Mouse (Mus musculus) forebrain, embryonic 16.5 days (tissue): ENCODE measurements at regions not wholly inside any gene's neighbourhood (a gene's known extent, or its start where the extent isn't known, plus 50 kb on each side); places are given as distances from the start of the nearest gene placed in this dataset.

Experiments
- ATAC-seq: fragments of 200-750 bp; cut with Nextera tagmentation; 2 replicates; pipeline ENCODE4 v1.8.0; 2017; ENCODE audit warnings: mild to moderate bottlenecking, moderate library complexity
- H3K27ac ChIP-seq: fragments of 300-500 bp; sonication (generic); 2 replicates; pipeline ENCODE4 v1.5.1; 2014; ENCODE audit warnings: low read length, control low read depth
- H3K27me3 ChIP-seq: fragments of 300-500 bp; sonication (generic); replicated peaks from 2 replicates; pipeline ENCODE4 v1.6.1; 2014; ENCODE audit warnings: low read length; ENCODE audit not compliant: control insufficient read depth, insufficient read depth
- H3K36me3 ChIP-seq: fragments of 300-500 bp; sonication (generic); 2 replicates; pipeline ENCODE4 v1.6.1; 2014; ENCODE audit not compliant: control insufficient read depth, insufficient read depth
- H3K4me1 ChIP-seq: fragments of 300-500 bp; sonication (generic); replicated peaks from 2 replicates; pipeline ENCODE4 v1.6.1; 2014; ENCODE audit warnings: low read length; ENCODE audit not compliant: control insufficient read depth, insufficient read depth
- H3K4me2 ChIP-seq: fragments of 300-500 bp; sonication (generic); 2 replicates; pipeline ENCODE4 v1.6.1; 2014; ENCODE audit warnings: mild to moderate bottlenecking, low read length, control low read depth
- H3K4me3 ChIP-seq: fragments of 300-500 bp; sonication (generic); replicated peaks from 2 replicates; pipeline ENCODE4 v1.5.1; 2014; ENCODE audit warnings: mild to moderate bottlenecking, low read length, control low read depth
- H3K9ac ChIP-seq: fragments of 300-500 bp; sonication (generic); replicated peaks from 2 replicates; pipeline ENCODE4 v1.6.1; 2014; ENCODE audit warnings: low read depth, low read length, control low read depth
- H3K9me3 ChIP-seq: fragments of 300-500 bp; sonication (generic); 2 replicates; pipeline ENCODE4 v1.6.1; 2016; ENCODE audit warnings: low read length; ENCODE audit not compliant: control insufficient read depth
- WGBS: fragments of 180-500 bp; shearing (Covaris S2); extraction: QIAGEN DNeasy Blood & Tissue Kit; methylation state at CpG from one replicate; pipeline ENCODE4 v1.1.7; 2014; 5-methylcytosine and 5-hydroxymethylcytosine counted together

- ATAC-seq: 0 out of 2 replicates have a peak, but pooled peaks have one; percentile 38
- Histone ChIP-seq H3K9ac (no peak overlapping the region), H3K4me1 (no peaks in the 10 kb centered on the region; the same call in 1 of the 2 replicates), H3K36me3 (no peaks in the 10 kb centered on the region), H3K27ac (no peak overlapping the region), H3K4me3 (no peak overlapping the region), H3K4me2 (no peak overlapping the region), H3K9me3 (no peaks in the 10 kb centered on the region), H3K27me3 (no peaks in the 10 kb centered on the region)
- 64% methylated on average over 8 of the region's 8 CpGs for WGBS
Observed at GRCm38 (mm10) chr5:4580185-4580839, 177.5 kb downstream of the Fzd1 start.

DNA sequence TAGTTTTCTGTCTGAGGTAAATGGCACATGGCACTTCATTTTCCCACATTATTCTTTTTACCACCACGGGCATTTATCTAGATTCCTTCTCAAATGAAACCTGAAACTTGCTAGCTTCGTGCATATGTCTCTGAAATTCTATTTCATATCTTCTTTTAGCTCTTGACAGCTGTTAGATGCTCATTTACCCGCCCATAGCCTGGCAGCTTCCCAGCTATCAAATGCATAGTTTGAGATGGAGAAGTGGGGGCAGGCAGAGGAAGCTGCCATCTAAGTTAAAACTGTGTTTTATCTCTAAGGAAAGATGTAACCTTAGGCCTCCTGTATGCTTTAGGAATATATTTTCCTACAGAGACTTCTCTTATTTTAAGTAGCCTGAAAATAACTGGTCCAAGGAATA is 179.0 kb downstream of the Fzd1 start:
- no peak overlapping the region for H3K4me3 ChIP-seq
- H3K27ac ChIP-seq: no peak overlapping the region
- no peaks in the 10 kb centered on the region; the same call in 1 of the 2 replicates for H3K4me1 ChIP-seq
- no peak for ATAC-seq
- H3K36me3 ChIP-seq: no peaks in the 10 kb centered on the region
- no peak overlapping the region for H3K9ac ChIP-seq
- WGBS: 58% methylated on average over 3 of the region's 3 CpGs
- no peak overlapping the region for H3K4me2 ChIP-seq
- no peaks in the 10 kb centered on the region for H3K9me3 ChIP-seq
- H3K27me3 ChIP-seq: no peaks in the 10 kb centered on the region

DNA sequence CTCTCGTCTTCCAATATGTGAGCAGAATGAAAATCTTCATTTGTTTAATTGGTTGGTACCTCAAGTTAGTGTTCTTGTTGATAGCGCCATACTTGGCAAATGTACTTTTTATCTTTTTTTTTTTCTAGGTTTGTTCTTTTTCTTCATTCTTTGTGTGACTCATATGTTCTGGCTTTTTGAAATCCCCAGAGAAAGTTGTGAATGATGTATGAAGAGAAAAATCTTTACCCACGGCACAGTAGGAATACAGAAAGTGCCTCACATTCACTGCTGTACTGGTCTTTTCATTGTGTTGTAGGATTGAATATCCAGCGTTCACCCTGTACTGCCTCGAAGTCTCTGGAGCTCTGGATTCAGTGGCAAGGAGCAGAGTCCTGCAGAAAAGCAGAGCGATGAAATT is 180.7 kb downstream of the Fzd1 start:
- Histone ChIP-seq H3K9me3 (no peaks in the 10 kb centered on the region), H3K27ac (no peak overlapping the region), H3K4me1 (no peaks in the 10 kb centered on the region; the same call in 1 of the 2 replicates), H3K27me3 (no peaks in the 10 kb centered on the region), H3K4me3 (no peak overlapping the region), H3K36me3 (no peaks in the 10 kb centered on the region), H3K9ac (no peak overlapping the region), H3K4me2 (no peak overlapping the region)
- no peak for ATAC-seq
- 86% methylated on average over 6 of the region's 6 CpGs for WGBS

DNA sequence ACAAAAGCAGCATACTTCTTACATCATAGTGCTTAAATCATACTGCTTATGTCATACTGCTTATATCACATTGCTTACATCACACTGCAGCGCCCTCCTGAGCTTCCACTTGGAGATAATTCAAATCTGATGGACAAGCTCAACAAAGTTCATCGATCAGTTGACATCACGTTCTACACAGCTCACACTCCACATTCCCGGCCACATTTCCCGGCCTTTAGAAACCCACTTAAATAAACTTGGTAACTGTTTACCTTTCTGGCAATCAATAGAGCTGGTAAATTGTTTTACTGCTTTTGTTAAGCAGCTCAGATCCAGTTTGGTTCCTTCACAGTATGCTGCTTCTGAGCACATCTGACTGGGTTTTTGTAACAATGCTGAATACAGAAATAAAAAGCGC is 194.0 kb downstream of the Fzd1 start:
- ATAC-seq: no peak
- Histone ChIP-seq H3K27ac (no peak overlapping the region), H3K9me3 (no peaks in the 10 kb centered on the region), H3K4me1 (no peaks in the 10 kb centered on the region), H3K27me3 (no peaks in the 10 kb centered on the region), H3K36me3 (no peaks in the 10 kb centered on the region), H3K4me2 (no peak overlapping the region), H3K9ac (no peak overlapping the region), H3K4me3 (no peak overlapping the region)
- WGBS: 83% methylated on average over 6 of the region's 6 CpGs

DNA sequence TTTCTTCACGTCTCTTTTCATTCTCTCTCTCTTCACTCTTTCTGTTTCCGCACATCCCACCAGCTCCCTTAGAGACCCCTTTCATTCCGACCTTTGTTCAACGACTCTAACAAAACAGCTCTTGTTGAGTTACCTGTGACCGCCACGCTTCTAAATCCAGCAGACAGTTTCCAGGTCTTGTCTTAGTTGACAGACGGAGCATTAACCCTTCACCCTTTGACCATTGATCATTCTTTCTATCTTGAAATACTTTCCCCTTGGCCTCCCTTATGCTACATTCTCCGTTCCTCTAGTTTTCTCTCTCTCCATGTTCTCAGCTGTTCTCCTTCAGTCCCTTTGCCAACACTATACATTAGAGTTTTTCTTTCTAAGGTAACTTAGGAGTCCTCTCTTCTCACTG is 196.2 kb downstream of the Fzd1 start:
- no peaks in the 10 kb centered on the region for H3K36me3 ChIP-seq
- H3K27ac ChIP-seq: no peak overlapping the region
- H3K27me3 ChIP-seq: no peaks in the 10 kb centered on the region
- H3K4me1 ChIP-seq: no peaks in the 10 kb centered on the region
- no peak overlapping the region for H3K4me3 ChIP-seq
- no peak overlapping the region for H3K9ac ChIP-seq
- H3K9me3 ChIP-seq: no peaks in the 10 kb centered on the region
- WGBS: 80% methylated on average over 8 of the region's 8 CpGs
- ATAC-seq: no peak
- no peak overlapping the region for H3K4me2 ChIP-seq

GRCm38 (mm10) chr5:4561139-4561470 is 196.7 kb downstream of the Fzd1 start:
- Histone ChIP-seq H3K9ac (no peak overlapping the region), H3K4me3 (no peak overlapping the region), H3K27me3 (no peaks in the 10 kb centered on the region), H3K27ac (no peak overlapping the region), H3K4me1 (no peaks in the 10 kb centered on the region), H3K9me3 (no peaks in the 10 kb centered on the region), H3K36me3 (no peaks in the 10 kb centered on the region), H3K4me2 (no peak overlapping the region)
- WGBS: 80% methylated on average over 4 of the region's 4 CpGs
- ATAC-seq: no peak

GRCm38 (mm10) chr5:4560370-4561138 is 197.3 kb downstream of the Fzd1 start:
- 78% methylated on average over 7 of the region's 7 CpGs for WGBS
- Histone ChIP-seq H3K27me3 (no peaks in the 10 kb centered on the region), H3K9me3 (no peaks in the 10 kb centered on the region), H3K4me2 (no peak overlapping the region), H3K4me1 (no peaks in the 10 kb centered on the region), H3K27ac (no peak overlapping the region), H3K4me3 (no peak overlapping the region), H3K9ac (no peak overlapping the region), H3K36me3 (no peaks in the 10 kb centered on the region)
- ATAC-seq: peak; percentile 76

DNA sequence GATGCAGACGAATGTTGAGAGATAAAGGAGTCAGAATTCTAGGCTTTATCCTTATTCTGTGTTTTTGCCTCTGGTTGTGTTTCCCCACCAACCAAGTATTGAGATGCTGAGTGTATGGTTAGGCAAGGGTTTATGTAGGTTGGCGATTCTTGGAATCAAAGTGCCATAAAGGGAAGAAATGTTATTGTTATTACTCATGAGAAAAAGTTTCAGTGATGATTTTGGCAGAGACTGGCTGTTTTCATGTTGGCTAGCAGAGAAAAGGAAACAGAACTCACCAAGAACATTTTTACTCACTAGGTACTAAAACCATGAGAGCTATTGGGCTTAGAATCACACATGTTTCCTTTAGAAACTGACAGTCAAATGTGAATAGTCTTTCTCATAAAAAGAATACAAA is 202.9 kb downstream of the Fzd1 start:
- Histone ChIP-seq H3K4me2 (no peak overlapping the region), H3K4me3 (no peak overlapping the region), H3K9ac (no peak overlapping the region), H3K36me3 (no peaks in the 10 kb centered on the region), H3K27ac (no peak overlapping the region), H3K9me3 (no peaks in the 10 kb centered on the region), H3K4me1 (no peaks in the 10 kb centered on the region), H3K27me3 (no peaks in the 10 kb centered on the region)
- ATAC-seq: no peak
- WGBS: 74% methylated on average over 2 of the region's 2 CpGs

- no peak overlapping the region for H3K27ac ChIP-seq
- H3K4me1 ChIP-seq: peaks cover 5% of the 10 kb centered on the region
- H3K9ac ChIP-seq: no peak overlapping the region
- no peaks in the 10 kb centered on the region for H3K36me3 ChIP-seq
- no peak overlapping the region for H3K4me2 ChIP-seq
- no peaks in the 10 kb centered on the region for H3K9me3 ChIP-seq
- no peaks in the 10 kb centered on the region for H3K27me3 ChIP-seq
- 41% methylated on average over 6 of the region's 6 CpGs for WGBS
- ATAC-seq: peak; percentile 91
- H3K4me3 ChIP-seq: no peak overlapping the region
Observed at GRCm38 (mm10) chr5:4538572-4538971, 219.3 kb downstream of the Fzd1 start.
